Mouse (Mus musculus) frontal cortex, adult 2 months (tissue): ENCODE data around the gene Eif3i. TPM values are rescaled to one million over a fixed set of nuclear protein-coding genes. Genes with fewer than 3 reads are reported as not detected.

Experiments
- DNase-seq, 2 experiments: peaks; one replicate each; pipeline ENCODE4 v3.0.0; 2022; ENCODE audit warnings: low spot score in 1 of 2; ENCODE audit errors: extremely low spot score in 1 of 2
- polyA plus RNA-seq: library from polyadenylated mRNA; depleted of rRNA; stranded (reverse); fragments of >200 nt; gene quantifications from 2 replicates; pipeline ENCODE4 v1.2.3, GENCODE M21; 2012

Gene Eif3i
- polyA plus RNA-seq, 1 experiment: 219 TPM

GRCm38 (mm10) chr4:129620419-129621282 is 20.2 kb upstream of the Eif3i start:
- no peak for DNase-seq

- DNase-seq: peak; percentile 94 to 98
These were observed 18.6 kb upstream of the Eif3i start, which contains the start of gene Iqcc for GRCm38 (mm10) chr4:129618786-129619691. Gene Iqcc, minus strand, starts transcription at chr4:129619099.

- DNase-seq: no peak
These were observed 17.6 kb upstream of the Eif3i start for GRCm38 (mm10) chr4:129618031-129618430.

- DNase-seq: no peak
These were observed 16.7 kb upstream of the Eif3i start for GRCm38 (mm10) chr4:129617121-129617641.

GRCm38 (mm10) chr4:129616631-129617030 is 16.2 kb upstream of the Eif3i start:
- no peak for DNase-seq

- no peak for DNase-seq
These were observed 15.4 kb upstream of the Eif3i start for GRCm38 (mm10) chr4:129615801-129616290.

- no peak for DNase-seq
These were observed 13.6 kb upstream of the Eif3i start, which contains the start of gene Dcdc2b for GRCm38 (mm10) chr4:129614093-129614492. Gene Dcdc2b, minus strand, starts transcription at chr4:129614257.

- DNase-seq: no peak
These were observed 10.0 kb upstream of the Eif3i start for GRCm38 (mm10) chr4:129610472-129610871.

GRCm38 (mm10) chr4:129610026-129610425 is 9.6 kb upstream of the Eif3i start:
- no peak for DNase-seq

- DNase-seq: no peak
These were observed 8.7 kb upstream of the Eif3i start for GRCm38 (mm10) chr4:129609139-129609631.

- peak; percentile 63 to 89 for DNase-seq
These were observed 8.1 kb upstream of the Eif3i start for GRCm38 (mm10) chr4:129608426-129609025.

- no peak for DNase-seq
These were observed 11.6 kb downstream of the Eif3i start for GRCm38 (mm10) chr4:129588865-129589264.

GRCm38 (mm10) chr4:129586943-129587342 is 13.5 kb downstream of the Eif3i start:
- DNase-seq: no peak

- DNase-seq: no peak
These were observed 14.7 kb downstream of the Eif3i start for GRCm38 (mm10) chr4:129585773-129586172.

- DNase-seq: peak in 1 of 2 experiments; percentile 88
These were observed 15.4 kb downstream of the Eif3i start for GRCm38 (mm10) chr4:129584884-129585608.

GRCm38 (mm10) chr4:129584370-129584769 is 16.1 kb downstream of the Eif3i start:
- DNase-seq: no peak

- no peak for DNase-seq
These were observed 18.2 kb downstream of the Eif3i start for GRCm38 (mm10) chr4:129582251-129582650.

- DNase-seq: no peak
These were observed 20.1 kb downstream of the Eif3i start for GRCm38 (mm10) chr4:129580347-129580746.

GRCm38 (mm10) chr4:129578466-129578865 is 22.0 kb downstream of the Eif3i start, which contains the start of gene Fam167b:
Gene Fam167b, minus strand, starts transcription at chr4:129578549.
- DNase-seq: no peak
